ENCODE assay signal across 18 mouse cellular contexts in the genomic region with DNA sequence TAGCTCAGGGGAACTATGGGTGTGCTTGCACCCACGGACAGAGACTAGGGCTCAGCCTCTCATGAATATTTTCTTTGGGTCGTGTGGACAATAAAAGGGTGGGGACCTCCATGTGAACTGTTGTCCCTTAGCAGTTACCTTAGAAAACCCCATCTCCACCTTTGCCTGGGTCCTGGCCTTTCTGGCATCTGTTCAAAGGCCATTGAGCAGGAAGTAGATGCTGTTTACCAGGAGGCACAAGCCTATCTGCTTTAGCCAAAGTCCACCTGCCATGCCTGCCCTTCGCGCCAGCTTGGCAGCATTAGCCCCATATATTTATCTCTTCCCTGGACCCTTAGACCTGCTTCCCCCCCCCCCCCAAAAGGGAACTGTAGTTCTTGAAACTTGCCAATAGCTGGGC. TPM values are rescaled to one million over a fixed set of nuclear protein-coding genes. Genes with fewer than 3 reads are reported as not detected.
DNase-seq lines count a peak whose midpoint lies in the region; ATAC-seq lines count a peak whose summit lies in the region.
"Had no signal": no experiment of that assay in that cellular context is flagged by ENCODE, and none has a peak within 500 bp of the region (broad histone marks: within the 10 kb centered on the region; RNA-seq: fewer than 3 reads in every experiment).

No protein-coding gene starts in this region.

- no peak overlapping the region for H3K9ac ChIP-seq in kidney, embryonic 14.5 days (ENCODE audit: low read depth, low read length)
- H3K9ac ChIP-seq in neural tube, embryonic 15.5 days (replicated peaks): no peak overlapping the region
- H3K9ac ChIP-seq: embryonic facial prominence, embryonic 13.5 days; forebrain, embryonic 13.5 days; heart, embryonic 12.5 days; hindbrain, embryonic 15.5 days had no signal

- H3K9me3 ChIP-seq in kidney, embryonic 14.5 days (ENCODE audit: control insufficient read depth, low read length): no peaks in the 10 kb centered on the region
- no peaks in the 10 kb centered on the region for H3K9me3 ChIP-seq in neural tube, embryonic 15.5 days (replicated peaks)
- H3K9me3 ChIP-seq: embryonic facial prominence, embryonic 13.5 days; forebrain, embryonic 13.5 days; heart, embryonic 12.5 days; hindbrain, embryonic 10.5 days; hindbrain, embryonic 15.5 days had no signal

- H3K27ac ChIP-seq in kidney, embryonic 14.5 days (ENCODE audit: low read depth, low read length): no peak overlapping the region
- no peak overlapping the region for H3K27ac ChIP-seq in neural tube, embryonic 15.5 days (replicated peaks)
- H3K27ac ChIP-seq: embryonic facial prominence, embryonic 13.5 days; forebrain, embryonic 13.5 days; hindbrain, embryonic 10.5 days; hindbrain, embryonic 15.5 days had no signal

- no peaks in the 10 kb centered on the region for H3K27me3 ChIP-seq in kidney, embryonic 14.5 days (ENCODE audit: control insufficient read depth, insufficient read depth, low read length)
- peaks cover 30% of the 10 kb centered on the region for H3K27me3 ChIP-seq in neural tube, embryonic 15.5 days (replicated peaks)
- H3K27me3 ChIP-seq: heart, embryonic 12.5 days had no signal

- DNase-seq in kidney, adult 9 months: peak; percentile 43
- peak; percentile 33 for DNase-seq in testis, postnatal 10 days (ENCODE audit: low spot score)
- DNase-seq in testis, postnatal 14 days (ENCODE audit: low spot score): no peak
- peak; percentile 81 for DNase-seq in large intestine, adult 2 months (ENCODE audit: low read depth, low spot score)
- no peak for DNase-seq in urinary bladder, postnatal 4 days (ENCODE audit: low spot score in 2 of 2)
- DNase-seq: adrenal gland, adult 2 months; adrenal gland, postnatal 25 days; cerebellum, adult 18-20 months; cerebellum, adult 9-11 months; cerebellum, postnatal 36 days had no signal

- H3K36me3 ChIP-seq in kidney, embryonic 14.5 days (ENCODE audit: control insufficient read depth, insufficient read depth, low read length): no peaks in the 10 kb centered on the region
- H3K36me3 ChIP-seq in neural tube, embryonic 15.5 days: no peaks in the 10 kb centered on the region
- H3K36me3 ChIP-seq: embryonic facial prominence, embryonic 13.5 days; heart, embryonic 12.5 days; hindbrain, embryonic 10.5 days; hindbrain, embryonic 15.5 days had no signal

- no peak overlapping the region for H3K4me3 ChIP-seq in kidney, embryonic 14.5 days (ENCODE audit: low read length)
- no peak overlapping the region for H3K4me3 ChIP-seq in neural tube, embryonic 15.5 days (replicated peaks)
- H3K4me3 ChIP-seq: embryonic facial prominence, embryonic 13.5 days; forebrain, embryonic 13.5 days; heart, embryonic 12.5 days; hindbrain, embryonic 10.5 days; hindbrain, embryonic 15.5 days had no signal

- no peak for ATAC-seq in kidney, embryonic 14.5 days (ENCODE audit: low FRiP score, low TSS enrichment)
- ATAC-seq in neural tube, embryonic 15.5 days (ENCODE audit: low FRiP score): no peak
- ATAC-seq: forebrain, embryonic 13.5 days had no signal

- no peak overlapping the region for H3K4me2 ChIP-seq in kidney, embryonic 14.5 days (replicated peaks; ENCODE audit: low read depth, low read length)
- H3K4me2 ChIP-seq in neural tube, embryonic 15.5 days: no peak overlapping the region
- H3K4me2 ChIP-seq: embryonic facial prominence, embryonic 13.5 days; forebrain, embryonic 13.5 days; heart, embryonic 12.5 days; hindbrain, embryonic 15.5 days had no signal

- 84% methylated on average over 4 of the region's 4 CpGs for WGBS in kidney, embryonic 14.5 days
- 33% methylated on average over 4 of the region's 4 CpGs for WGBS in large intestine, adult 2 months
- WGBS in neural tube, embryonic 15.5 days: 96% methylated on average over 4 of the region's 4 CpGs

- H3K4me1 ChIP-seq in kidney, embryonic 14.5 days (ENCODE audit: control insufficient read depth, insufficient read depth, low read length): peaks cover 25% of the 10 kb centered on the region
- peaks cover 18% of the 10 kb centered on the region for H3K4me1 ChIP-seq in neural tube, embryonic 15.5 days

RNA-seq across cellular contexts. Expression of a gene that starts 12.2 kb away (rescaled TPM):
- polyA plus RNA-seq in kidney, embryonic 14.5 days (2014; fragmentation: Nextera tagmentation; extraction: Ambion mirVana): 9.7 and 13.2 TPM in 2 replicates
- 171 and 271 TPM in 2 replicates for polyA plus RNA-seq in large intestine, adult 2 months (2012; rRNA removed)
- 3.9 and 23.3 TPM in 2 replicates for polyA plus RNA-seq in neural tube, embryonic 15.5 days (2015; fragmentation: Nextera tagmentation; extraction: Ambion mirVana)

RNA-seq across cellular contexts. Expression of a gene that starts 15.4 kb away (rescaled TPM):
- 0.44 TPM in 1 of 2 replicates, not detected in the other for polyA plus RNA-seq in kidney, embryonic 14.5 days (2014; fragmentation: Nextera tagmentation; extraction: Ambion mirVana)
- 1.5 and 1.9 TPM in 2 replicates for polyA plus RNA-seq in large intestine, adult 2 months (2012; rRNA removed)
- polyA plus RNA-seq in neural tube, embryonic 15.5 days (2015; fragmentation: Nextera tagmentation; extraction: Ambion mirVana): 0.34 TPM in 1 of 2 replicates, not detected in the other
- polyA plus RNA-seq: embryonic facial prominence, embryonic 13.5 days; forebrain, embryonic 13.5 days; heart, embryonic 12.5 days; hindbrain, embryonic 10.5 days; hindbrain, embryonic 15.5 days had no signal

RNA-seq across cellular contexts. Expression of a gene that starts 37.0 kb away (rescaled TPM):
- not detected in 2 replicates for polyA plus RNA-seq in kidney, embryonic 14.5 days (2014; fragmentation: Nextera tagmentation; extraction: Ambion mirVana)
- 0.10 TPM in 1 of 2 replicates, not detected in the other for polyA plus RNA-seq in large intestine, adult 2 months (2012; rRNA removed)
- polyA plus RNA-seq in neural tube, embryonic 15.5 days (2015; fragmentation: Nextera tagmentation; extraction: Ambion mirVana): 0.15 TPM in 1 of 2 replicates, not detected in the other
- polyA plus RNA-seq: embryonic facial prominence, embryonic 13.5 days; forebrain, embryonic 13.5 days; heart, embryonic 12.5 days; heart, embryonic 16.5 days; hindbrain, embryonic 10.5 days; hindbrain, embryonic 15.5 days had no signal

RNA-seq across cellular contexts. Expression of a gene that starts 50.5 kb away (rescaled TPM):
- polyA plus RNA-seq in kidney, embryonic 14.5 days (2014; fragmentation: Nextera tagmentation; extraction: Ambion mirVana): 18.3 and 26.4 TPM in 2 replicates
- polyA plus RNA-seq in large intestine, adult 2 months (2012; rRNA removed): 5.0 TPM in 2 replicates
- polyA plus RNA-seq in neural tube, embryonic 15.5 days (2015; fragmentation: Nextera tagmentation; extraction: Ambion mirVana): 12.1 and 19.1 TPM in 2 replicates

Comparison
In these comparisons a context has a peak if more than half of its experiments do, and no peak if none do; other contexts are left out.
1. DNase-seq: peak in kidney, adult 9 months (single experiment), testis, postnatal 10 days (single experiment) and large intestine, adult 2 months (single experiment); none in testis, postnatal 14 days (single experiment) and urinary bladder, postnatal 4 days (0 of 2).